Comparison of ENCODE assay signal across 22 mouse cellular contexts in genomic region chr19:6385419-6385818, GRCm38 (mm10). TPM values are rescaled to one million over a fixed set of nuclear protein-coding genes. Genes with fewer than 3 reads are reported as not detected.
A peak's percentile ranks its signal among the peaks of the same experiment; 100 is the strongest.
DNase-seq lines count a peak whose midpoint lies in the region; ATAC-seq and TF ChIP-seq lines count a peak whose summit lies in the region.
"Had no signal": no experiment of that assay in that cellular context is flagged by ENCODE, and none has a peak within 500 bp of the region (broad histone marks: within the 10 kb centered on the region; RNA-seq: fewer than 3 reads in every experiment).

No protein-coding gene starts in this region.

- H3K27me3 ChIP-seq in heart, embryonic 15.5 days, result no peaks in the 10 kb centered on the region
- H3K27me3 ChIP-seq in kidney, embryonic 16.5 days (ENCODE audit: insufficient read depth, low read length), result no peaks in the 10 kb centered on the region
- no peaks in the 10 kb centered on the region for H3K27me3 ChIP-seq in intestine, postnatal 0 days (replicated peaks; ENCODE audit: control insufficient read depth, insufficient read depth, low read length)
- H3K27me3 ChIP-seq: hindbrain, embryonic 15.5 days had no signal

- no peak for ATAC-seq in heart, embryonic 15.5 days (replicated peaks; ENCODE audit: insufficient number of reproducible peaks, insufficient read depth, low FRiP score, low read depth)
- no peak for ATAC-seq in kidney, embryonic 16.5 days (ENCODE audit: low FRiP score, low TSS enrichment)
- no peak for ATAC-seq in intestine, postnatal 0 days
- ATAC-seq: CD4-positive, CD25-positive, alpha-beta regulatory T cell, adult 4 months; forebrain, embryonic 13.5 days had no signal

- 52% methylated on average over 5 of the region's 5 CpGs for WGBS in heart, embryonic 15.5 days
- 67% methylated on average over 5 of the region's 5 CpGs for WGBS in kidney, embryonic 16.5 days
- 63% methylated on average over 5 of the region's 5 CpGs for WGBS in intestine, postnatal 0 days

- no peaks in the 10 kb centered on the region for H3K9me3 ChIP-seq in heart, embryonic 15.5 days (replicated peaks)
- H3K9me3 ChIP-seq in kidney, embryonic 16.5 days (ENCODE audit: low read length), result no peaks in the 10 kb centered on the region
- no peaks in the 10 kb centered on the region for H3K9me3 ChIP-seq in intestine, postnatal 0 days (ENCODE audit: control insufficient read depth)
- H3K9me3 ChIP-seq: forebrain, embryonic 13.5 days; hindbrain, embryonic 15.5 days; limb, embryonic 12.5 days; midbrain, embryonic 10.5 days had no signal

- H3K4me1 ChIP-seq in heart, embryonic 15.5 days (replicated peaks), result peaks cover 56% of the 10 kb centered on the region
- peaks cover 59% of the 10 kb centered on the region for H3K4me1 ChIP-seq in kidney, embryonic 16.5 days (ENCODE audit: insufficient read depth, low read length)
- no peaks in the 10 kb centered on the region; the same call in none of the 2 replicates for H3K4me1 ChIP-seq in intestine, postnatal 0 days (replicated peaks; ENCODE audit: control insufficient read depth, insufficient read depth, low read length)

- DNase-seq in adrenal gland, postnatal 14 days, result peak; percentile 35
- no peak for DNase-seq in adrenal gland, adult (ENCODE audit: inconsistent age in 2 of 2, low spot score in 1 of 2)
- no peak for DNase-seq in heart, postnatal 36 days
- DNase-seq in kidney, postnatal 4 days, result no peak
- no peak for DNase-seq in urinary bladder, postnatal 25 days (ENCODE audit: low spot score)
- DNase-seq: cerebellum, adult 11 months; cerebellum, postnatal 14 days; embryo, embryonic 11 days; kidney, postnatal 14 days; layer of hippocampus, adult 9-11 months; right cerebral cortex, postnatal 14 days; thymus, postnatal 14 days had no signal

- intact Hi-C loops in heart, postnatal 36 days (cut with DNase I), result no loop called here

- peak overlapping the region; percentile 67 for H3K4me2 ChIP-seq in heart, embryonic 15.5 days
- H3K4me2 ChIP-seq in kidney, embryonic 16.5 days (replicated peaks; ENCODE audit: low read depth, low read length), result peak overlapping the region; percentile 45
- H3K4me2 ChIP-seq in intestine, postnatal 0 days (replicated peaks; ENCODE audit: low read depth), result peak overlapping the region; percentile 9; the same call in 1 of the 2 replicates
- H3K4me2 ChIP-seq: forebrain, embryonic 13.5 days; hindbrain, embryonic 15.5 days; limb, embryonic 12.5 days had no signal

- peak overlapping the region; percentile 53 for H3K4me3 ChIP-seq in heart, embryonic 15.5 days
- peak overlapping the region; percentile 20 for H3K4me3 ChIP-seq in kidney, embryonic 16.5 days (ENCODE audit: low read length)
- no peak overlapping the region for H3K4me3 ChIP-seq in intestine, postnatal 0 days (ENCODE audit: low read depth, low read length)
- H3K4me3 ChIP-seq: forebrain, embryonic 13.5 days; hindbrain, embryonic 15.5 days; limb, embryonic 12.5 days; midbrain, embryonic 10.5 days had no signal

- no peak for TF ChIP-seq CTCF in intestine, postnatal 0 days (IDR thresholded peaks at IDR 0.05; ENCODE audit: low read depth)

- H3K36me3 ChIP-seq in heart, embryonic 15.5 days, result peaks cover 21% of the 10 kb centered on the region; the same call in 1 of the 2 replicates
- no peaks in the 10 kb centered on the region for H3K36me3 ChIP-seq in kidney, embryonic 16.5 days (ENCODE audit: insufficient read depth, low read length)
- no peaks in the 10 kb centered on the region for H3K36me3 ChIP-seq in intestine, postnatal 0 days (ENCODE audit: control insufficient read depth, insufficient read depth)
- H3K36me3 ChIP-seq: hindbrain, embryonic 15.5 days; limb, embryonic 12.5 days had no signal

- peak overlapping the region; percentile 85 for H3K27ac ChIP-seq in heart, embryonic 15.5 days
- 0 out of 2 replicates have a peak overlapping the region, but pooled peaks have one; percentile 72 for H3K27ac ChIP-seq in kidney, embryonic 16.5 days (ENCODE audit: low read length)
- H3K27ac ChIP-seq in intestine, postnatal 0 days (ENCODE audit: low read depth, low read length), result no peak overlapping the region
- H3K27ac ChIP-seq: forebrain, embryonic 13.5 days; hindbrain, embryonic 15.5 days; limb, embryonic 12.5 days; liver, embryonic 14.5 days had no signal

- peak overlapping the region; percentile 55 for H3K9ac ChIP-seq in heart, embryonic 15.5 days
- H3K9ac ChIP-seq in kidney, embryonic 16.5 days (replicated peaks; ENCODE audit: low read length), result peak overlapping the region; percentile 9; the same call in 1 of the 2 replicates
- H3K9ac ChIP-seq in intestine, postnatal 0 days (ENCODE audit: low read depth, low read length), result no peak overlapping the region
- H3K9ac ChIP-seq: forebrain, embryonic 13.5 days; hindbrain, embryonic 15.5 days; limb, embryonic 12.5 days; liver, embryonic 14.5 days had no signal

RNA-seq across cellular contexts. Expression of gene Pygm, which starts 1.2 kb away (rescaled TPM):
- 64.2 and 85.7 TPM in 2 replicates for total RNA-seq in adrenal gland, postnatal 14 days (2021)
- 282 and 297 TPM in 2 replicates for polyA plus RNA-seq in heart, embryonic 15.5 days (2015; fragmentation: Nextera tagmentation; extraction: Ambion mirVana)
- 1,000 to 10,000 TPM; 1,171 to 1,191 TPM for total RNA-seq in heart, postnatal 36 days (2021)
- polyA plus RNA-seq in kidney, embryonic 16.5 days (2015; fragmentation: Nextera tagmentation; extraction: Ambion mirVana), result 36.2 and 38.3 TPM in 2 replicates
- 4.1 and 4.7 TPM in 2 replicates for polyA plus RNA-seq in intestine, postnatal 0 days (2015; fragmentation: Nextera tagmentation; extraction: Ambion mirVana)

RNA-seq across cellular contexts. Expression of gene Rasgrp2, which starts 13.7 kb away (rescaled TPM):
- total RNA-seq in adrenal gland, postnatal 14 days (2021), result 51.5 and 82.7 TPM in 2 replicates
- 54.8 TPM in 2 replicates for polyA plus RNA-seq in heart, embryonic 15.5 days (2015; fragmentation: Nextera tagmentation; extraction: Ambion mirVana)
- total RNA-seq in heart, postnatal 36 days (2021), result 10 to 100 TPM; 38.8 to 57.2 TPM
- 105 and 121 TPM in 2 replicates for polyA plus RNA-seq in kidney, embryonic 16.5 days (2015; fragmentation: Nextera tagmentation; extraction: Ambion mirVana)
- 38.5 and 41.5 TPM in 2 replicates for polyA plus RNA-seq in intestine, postnatal 0 days (2015; fragmentation: Nextera tagmentation; extraction: Ambion mirVana)

RNA-seq across cellular contexts. Expression of gene Sf1, which starts 21.9 kb away (rescaled TPM):
- 210 and 223 TPM in 2 replicates for total RNA-seq in adrenal gland, postnatal 14 days (2021)
- polyA plus RNA-seq in heart, embryonic 15.5 days (2015; fragmentation: Nextera tagmentation; extraction: Ambion mirVana), result 79.0 and 98.4 TPM in 2 replicates
- total RNA-seq in heart, postnatal 36 days (2021), result 100 to 1,000 TPM in 1 of 2 experiments, 10 to 100 TPM in 1; 89.4 to 101 TPM
- 132 and 150 TPM in 2 replicates for polyA plus RNA-seq in kidney, embryonic 16.5 days (2015; fragmentation: Nextera tagmentation; extraction: Ambion mirVana)
- 51.9 and 55.3 TPM in 2 replicates for polyA plus RNA-seq in intestine, postnatal 0 days (2015; fragmentation: Nextera tagmentation; extraction: Ambion mirVana)

RNA-seq across cellular contexts. Expression of gene Nrxn2, which starts 33.1 kb away (rescaled TPM):
- total RNA-seq in adrenal gland, postnatal 14 days (2021), result 7.8 and 9.3 TPM in 2 replicates
- polyA plus RNA-seq in heart, embryonic 15.5 days (2015; fragmentation: Nextera tagmentation; extraction: Ambion mirVana), result 0.47 and 0.60 TPM in 2 replicates
- 1 to 10 TPM; 3.9 to 4.5 TPM for total RNA-seq in heart, postnatal 36 days (2021)
- polyA plus RNA-seq in kidney, embryonic 16.5 days (2015; fragmentation: Nextera tagmentation; extraction: Ambion mirVana), result 6.0 and 6.2 TPM in 2 replicates
- polyA plus RNA-seq in intestine, postnatal 0 days (2015; fragmentation: Nextera tagmentation; extraction: Ambion mirVana), result 1.2 and 1.4 TPM in 2 replicates
- total RNA-seq: monocyte, adult 5-6 weeks had no signal
- polyA plus RNA-seq: CD4-positive, CD25-positive, alpha-beta regulatory T cell, adult 4 months had no signal

RNA-seq across cellular contexts. Expression of gene Map4k2, which starts 44.5 kb away (rescaled TPM):
- 39.6 and 70.3 TPM in 2 replicates for total RNA-seq in adrenal gland, postnatal 14 days (2021)
- 12.6 and 17.9 TPM in 2 replicates for polyA plus RNA-seq in heart, embryonic 15.5 days (2015; fragmentation: Nextera tagmentation; extraction: Ambion mirVana)
- total RNA-seq in heart, postnatal 36 days (2021), result 10 to 100 TPM; 36.4 to 56.7 TPM
- 25.9 and 28.7 TPM in 2 replicates for polyA plus RNA-seq in kidney, embryonic 16.5 days (2015; fragmentation: Nextera tagmentation; extraction: Ambion mirVana)
- polyA plus RNA-seq in intestine, postnatal 0 days (2015; fragmentation: Nextera tagmentation; extraction: Ambion mirVana), result 4.1 and 4.3 TPM in 2 replicates

Comparison
In these comparisons a context has a peak if more than half of its experiments do, and no peak if none do; other contexts are left out.
1. H3K4me2 ChIP-seq: peak in every context shown above with its lines; median percentile 67 in heart, embryonic 15.5 days; 45 in kidney, embryonic 16.5 days; 9 in intestine, postnatal 0 days.